Mouse (Mus musculus): ENCODE data around the gene Cpa4.

Gene Cpa4

DNA sequence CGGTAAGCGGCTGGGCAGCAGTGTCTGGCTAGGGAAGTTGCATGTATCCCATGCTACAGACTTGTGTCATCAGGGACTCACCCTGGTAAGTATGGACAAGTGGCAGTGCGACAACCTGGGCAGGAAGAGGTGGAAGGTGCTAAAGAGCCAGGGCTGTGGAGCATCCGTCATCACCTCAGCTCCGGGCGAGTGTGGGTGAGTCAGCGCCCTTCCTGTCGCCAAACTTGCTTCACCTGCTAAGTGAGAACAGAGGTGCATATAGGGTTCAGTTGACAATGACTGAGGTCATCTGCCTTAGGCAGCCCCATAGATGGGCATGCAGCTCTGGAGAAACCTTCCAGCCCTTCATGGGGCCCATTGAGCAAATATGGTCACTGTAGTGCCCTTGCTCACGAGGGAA is 56.6 kb downstream of the Cpa4 start:
- DNase-seq (ENCODE audit: low spot score in 2 of 2) = no peak

GRCm38 (mm10) chr6:30628152-30628551 is 60.0 kb downstream of the Cpa4 start:
- DNase-seq (ENCODE audit: low spot score in 2 of 2) = no peak

DNA sequence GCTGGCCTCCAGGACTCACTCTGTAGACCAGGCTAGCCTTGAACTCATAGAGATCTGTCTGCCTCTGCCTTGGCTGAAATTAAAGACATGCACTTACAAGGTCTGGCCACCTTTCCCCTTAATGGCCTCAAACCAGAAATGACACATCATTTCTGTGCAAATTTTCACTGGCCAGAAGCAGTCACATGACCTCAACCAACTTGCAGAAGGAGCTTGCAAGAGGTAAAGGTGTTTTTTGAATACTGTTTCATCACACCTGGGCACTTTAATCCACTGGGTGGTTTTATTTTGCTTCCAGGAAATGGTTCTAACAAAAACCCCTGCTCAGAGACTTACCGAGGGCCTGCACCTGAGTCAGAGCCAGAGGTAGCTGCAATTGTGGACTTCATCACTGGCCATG is 61.8 kb downstream of the Cpa4 start:
- DNase-seq (ENCODE audit: low spot score in 2 of 2) = no peak

- DNase-seq (ENCODE audit: low spot score in 2 of 2) = no peak
These were observed 67.2 kb downstream of the Cpa4 start for GRCm38 (mm10) chr6:30635361-30635862.

DNA sequence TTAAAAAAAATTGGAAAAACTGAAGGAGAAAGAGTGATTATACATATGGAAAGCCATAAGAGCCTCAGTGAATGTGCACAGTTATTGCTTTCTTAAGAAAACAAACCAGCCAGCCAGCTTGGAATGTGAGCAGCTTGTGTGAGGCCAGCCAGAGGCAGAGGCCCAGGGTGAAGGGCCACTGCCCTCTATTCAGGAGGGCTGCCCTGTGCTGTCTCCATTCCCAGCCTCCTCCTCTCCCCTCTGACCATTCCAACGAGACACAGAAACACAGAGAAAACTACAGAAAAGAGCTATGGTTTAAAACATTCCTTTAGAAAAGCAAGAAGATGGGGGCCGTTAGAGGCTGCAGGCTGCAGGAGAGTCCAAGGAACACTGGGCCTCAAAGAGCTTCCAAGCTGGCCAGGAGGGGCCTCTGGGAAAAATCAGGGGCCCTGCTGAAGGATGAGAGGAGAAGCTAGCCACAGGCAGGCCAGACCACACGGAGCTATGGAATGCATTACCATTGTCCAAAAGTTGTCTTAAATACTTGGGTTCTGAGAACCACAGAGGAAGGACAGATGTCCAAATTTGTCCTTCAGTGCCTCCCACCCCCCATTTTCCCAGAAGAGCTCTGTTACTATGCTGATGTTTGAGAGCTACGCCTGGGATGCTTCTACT is 68.1 kb downstream of the Cpa4 start:
- DNase-seq (ENCODE audit: low spot score in 2 of 2) = no peak

- DNase-seq (ENCODE audit: low spot score in 2 of 2) = no peak
These were observed 70.6 kb downstream of the Cpa4 start, which contains the start of gene Cpa1 for GRCm38 (mm10) chr6:30638674-30639268. Cpa1 (plus strand) TSS chr6:30639218.
